ENCODE assay signal across 7 mouse cellular contexts in the genomic region with DNA sequence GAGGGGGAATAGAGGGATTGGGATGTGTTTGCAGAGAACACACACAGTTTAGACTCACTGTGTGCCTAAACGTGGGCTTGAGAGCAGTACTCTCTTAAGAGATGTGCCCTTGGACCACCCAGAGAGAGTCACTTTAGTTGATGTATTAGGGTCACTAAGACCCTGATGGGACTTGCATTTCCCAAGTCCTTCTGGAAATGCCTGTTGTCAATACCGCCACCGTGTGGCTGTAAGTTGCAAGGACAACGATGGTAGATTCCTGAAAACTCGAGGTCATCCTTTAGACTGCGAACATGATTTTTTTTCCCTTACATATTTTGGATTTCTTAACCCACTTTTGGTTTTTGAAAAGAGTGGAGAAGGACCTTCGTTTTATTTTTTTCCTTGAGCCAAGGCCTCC. TPM values are rescaled to one million over a fixed set of nuclear protein-coding genes. Genes with fewer than 3 reads are reported as not detected.
DNase-seq lines count a peak whose midpoint lies in the region; ATAC-seq and TF ChIP-seq lines count a peak whose summit lies in the region.

No protein-coding gene starts in this region.

- H3K9me3 ChIP-seq in forebrain, postnatal 0 days (ENCODE audit: low read length): no peaks in the 10 kb centered on the region
- no peaks in the 10 kb centered on the region; the same call in 1 of the 2 replicates for H3K9me3 ChIP-seq in midbrain, embryonic 10.5 days (replicated peaks)

- no peak for DNase-seq in Patski (ENCODE audit: low read depth, low spot score)
- DNase-seq in c-Kit-negative CD71-positive TER-119-positive erythroid progenitor cells, embryonic 14.5 days (ENCODE audit: low read depth, low spot score): peak; percentile 73
- peak; percentile 89 for DNase-seq in forebrain, postnatal 0 days
- peak; percentile 83 for DNase-seq in hindlimb bud, embryonic 11.5 days (ENCODE audit: extremely low spot score, low read depth, low spot score)
- DNase-seq in left cerebral cortex, postnatal 10 days (ENCODE audit: extremely low spot score in 1 of 2, low spot score in 2 of 2): peak; percentile 46
- DNase-seq in midbrain, embryonic 10.5 days (ENCODE audit: low spot score): peak; percentile 65
- DNase-seq in spleen, adult 18-20 months: peak; percentile 16 to 32

- intact Hi-C loops in left cerebral cortex, postnatal 10 days (cut with DNase I): loop anchor here (1.0 to 10.0 kb wide), 4 partner anchors 135 to 627 kb away; no protein-coding TSS in a partner anchor

- peaks cover 3% of the 10 kb centered on the region; the same call in 1 of the 2 replicates for H3K36me3 ChIP-seq in forebrain, postnatal 0 days (ENCODE audit: insufficient read depth)
- H3K36me3 ChIP-seq in midbrain, embryonic 10.5 days: 0 out of 2 replicates have a peak, but pooled peaks cover 3% of the 10 kb centered on the region

- peak; percentile 80 for TF ChIP-seq CTCF in Patski (IDR thresholded peaks at IDR 0.05)
- peak; percentile 95 for TF ChIP-seq CTCF in forebrain, postnatal 0 days (IDR thresholded peaks at IDR 0.05; ENCODE audit: low read depth)

- WGBS in forebrain, postnatal 0 days: 3% methylated on average over 7 of the region's 7 CpGs
- WGBS in midbrain, embryonic 10.5 days: 7% methylated on average over 7 of the region's 7 CpGs

- no peak overlapping the region for H3K27ac ChIP-seq in forebrain, postnatal 0 days (ENCODE audit: low read depth, low read length)
- no peak overlapping the region for H3K27ac ChIP-seq in midbrain, embryonic 10.5 days (replicated peaks)

- CTCF ChIA-PET in Patski (lab: Charles Lee): interaction anchor here (0.7 to 6.2 kb wide), 14 partner anchors 59 to 318 kb away, joined by 3 to 70 read pairs (median 4); a partner anchor contains a TSS

- no peak overlapping the region; the same call in 1 of the 2 replicates for H3K4me2 ChIP-seq in forebrain, postnatal 0 days (ENCODE audit: low read depth)

- no peak overlapping the region for H3K9ac ChIP-seq in forebrain, postnatal 0 days

- no peak overlapping the region for H3K4me3 ChIP-seq in forebrain, postnatal 0 days (ENCODE audit: low read depth, low read length)
- H3K4me3 ChIP-seq in midbrain, embryonic 10.5 days: no peak overlapping the region

- H3K27me3 ChIP-seq in Patski: no peaks in the 10 kb centered on the region
- no peaks in the 10 kb centered on the region for H3K27me3 ChIP-seq in forebrain, postnatal 0 days (ENCODE audit: insufficient read depth, low read length)
- H3K27me3 ChIP-seq in midbrain, embryonic 10.5 days (ENCODE audit: low read depth, poor library complexity, severe bottlenecking): peaks cover 4% of the 10 kb centered on the region

- in situ Hi-C loops in Patski (cut with MboI; ENCODE audit: low pct_unique_long_range_greater_than_20kb): loop anchor here (5.0 kb wide), 1 partner anchor 180 kb away; no protein-coding TSS in a partner anchor

- H3K4me1 ChIP-seq in forebrain, postnatal 0 days (ENCODE audit: insufficient read depth): no peaks in the 10 kb centered on the region
- H3K4me1 ChIP-seq in midbrain, embryonic 10.5 days: peaks cover 17% of the 10 kb centered on the region

- no peak for ATAC-seq in Patski
- ATAC-seq in forebrain, postnatal 0 days: no peak

- POLR2A ChIA-PET in Patski (lab: Charles Lee): no interaction called here

RNA-seq across cellular contexts. Expression of a gene that starts 1.1 kb away (rescaled TPM):
- 9.1 TPM for polyA plus RNA-seq in Patski (2021)
- total RNA-seq in forebrain, postnatal 0 days (2014; rRNA removed): 30.7 and 38.7 TPM in 2 replicates
- 39.0 and 49.9 TPM in 2 replicates for polyA plus RNA-seq in forebrain, postnatal 0 days (2015; fragmentation: Nextera tagmentation; extraction: Ambion mirVana)
- total RNA-seq in left cerebral cortex, postnatal 10 days (2021): 10 to 100 TPM; 15.4 to 17.2 TPM
- polyA plus RNA-seq in midbrain, embryonic 10.5 days (2016; fragmentation: Nextera tagmentation; extraction: Ambion mirVana): 37.8 and 41.6 TPM in 2 replicates

RNA-seq across cellular contexts. Expression of a gene that starts 5.0 kb away (rescaled TPM):
- polyA plus RNA-seq in Patski (2021): 0.18 TPM
- not detected in 2 replicates for total RNA-seq in forebrain, postnatal 0 days (2014; rRNA removed)
- polyA plus RNA-seq in forebrain, postnatal 0 days (2015; fragmentation: Nextera tagmentation; extraction: Ambion mirVana): not detected in 2 replicates
- total RNA-seq in left cerebral cortex, postnatal 10 days (2021): not detected
- polyA plus RNA-seq in midbrain, embryonic 10.5 days (2016; fragmentation: Nextera tagmentation; extraction: Ambion mirVana): not detected in 2 replicates
